Mouse (Mus musculus): ENCODE results near the gene Pam. TPM values are rescaled to one million over a fixed set of nuclear protein-coding genes. Genes with fewer than 3 reads are reported as not detected.

The Pam gene
- polyA plus RNA-seq, 1 experiment from 2014 or later: 65.9 TPM

DNA sequence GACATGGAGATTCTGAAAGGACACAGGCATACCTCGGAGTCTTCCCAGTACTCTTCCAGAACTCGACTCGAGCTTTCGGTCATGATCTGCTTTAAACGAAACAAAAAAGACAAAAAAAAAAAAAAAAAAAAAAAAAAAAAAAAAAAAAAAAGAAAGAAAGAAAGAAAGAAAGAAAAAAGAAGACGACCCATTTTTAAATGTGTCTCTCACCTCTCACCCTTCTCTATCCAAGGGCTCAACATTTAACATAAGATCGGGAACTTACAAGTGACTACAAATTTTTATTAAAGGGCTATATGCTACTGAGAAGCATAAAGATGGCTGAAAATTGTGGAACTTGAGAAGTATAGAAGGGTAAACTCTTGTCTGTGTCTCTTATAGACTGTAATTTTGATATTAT, 272.5 kb downstream of the Pam start:
- peaks cover 4% of the 10 kb centered on the region; the same call in 1 of the 2 replicates for H3K36me3 ChIP-seq (ENCODE audit: control insufficient read depth, insufficient read depth)
- no peaks in the 10 kb centered on the region for H3K9me3 ChIP-seq (ENCODE audit: control insufficient read depth)
- H3K27me3 ChIP-seq (replicated peaks; ENCODE audit: control insufficient read depth, insufficient read depth, low read length): no peaks in the 10 kb centered on the region
- no peak overlapping the region for H3K9ac ChIP-seq (ENCODE audit: low read depth, low read length)
- 94% methylated on average over 7 of the region's 7 CpGs for WGBS
- H3K27ac ChIP-seq (ENCODE audit: low read depth, low read length): no peak overlapping the region
- H3K4me1 ChIP-seq (replicated peaks; ENCODE audit: control insufficient read depth, insufficient read depth, low read length): no peaks in the 10 kb centered on the region
- no peak for ATAC-seq
- TF ChIP-seq CTCF (IDR thresholded peaks at IDR 0.05; ENCODE audit: low read depth): no peak
- no peak overlapping the region for H3K4me2 ChIP-seq (replicated peaks; ENCODE audit: low read depth)
- no peak overlapping the region for H3K4me3 ChIP-seq (ENCODE audit: low read depth, low read length)

DNA sequence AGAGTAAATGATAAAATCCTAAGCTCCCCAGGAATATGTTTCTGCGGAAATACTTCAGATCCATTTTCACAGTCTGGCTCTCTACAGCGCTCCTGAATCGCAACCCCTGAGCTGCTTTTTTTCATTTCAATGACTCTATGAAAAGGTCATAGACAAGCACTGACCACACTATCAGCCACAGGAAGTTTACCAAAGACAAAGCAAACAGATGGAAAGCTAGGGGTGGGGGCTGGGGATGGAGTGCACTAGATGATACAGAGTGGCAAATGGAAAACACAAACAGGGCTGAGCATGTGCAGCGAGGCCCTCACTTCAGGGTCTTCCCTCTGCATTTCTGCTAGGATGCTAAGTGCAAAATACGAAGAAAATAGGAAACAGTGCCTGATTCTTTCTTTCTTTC, 273.2 kb downstream of the Pam start:
- Histone ChIP-seq H3K9me3 (ENCODE audit: control insufficient read depth) (no peaks in the 10 kb centered on the region), H3K27ac (ENCODE audit: low read depth, low read length) (no peak overlapping the region), H3K4me3 (ENCODE audit: low read depth, low read length) (no peak overlapping the region), H3K4me2 (replicated peaks; ENCODE audit: low read depth) (no peak overlapping the region), H3K4me1 (replicated peaks; ENCODE audit: control insufficient read depth, insufficient read depth, low read length) (no peaks in the 10 kb centered on the region), H3K36me3 (ENCODE audit: control insufficient read depth, insufficient read depth) (peaks cover 4% of the 10 kb centered on the region; the same call in 1 of the 2 replicates), H3K9ac (ENCODE audit: low read depth, low read length) (no peak overlapping the region), H3K27me3 (replicated peaks; ENCODE audit: control insufficient read depth, insufficient read depth, low read length) (no peaks in the 10 kb centered on the region)
- ATAC-seq: no peak
- 73% methylated on average over 5 of the region's 5 CpGs for WGBS
- no peak for TF ChIP-seq CTCF (IDR thresholded peaks at IDR 0.05; ENCODE audit: low read depth)

DNA sequence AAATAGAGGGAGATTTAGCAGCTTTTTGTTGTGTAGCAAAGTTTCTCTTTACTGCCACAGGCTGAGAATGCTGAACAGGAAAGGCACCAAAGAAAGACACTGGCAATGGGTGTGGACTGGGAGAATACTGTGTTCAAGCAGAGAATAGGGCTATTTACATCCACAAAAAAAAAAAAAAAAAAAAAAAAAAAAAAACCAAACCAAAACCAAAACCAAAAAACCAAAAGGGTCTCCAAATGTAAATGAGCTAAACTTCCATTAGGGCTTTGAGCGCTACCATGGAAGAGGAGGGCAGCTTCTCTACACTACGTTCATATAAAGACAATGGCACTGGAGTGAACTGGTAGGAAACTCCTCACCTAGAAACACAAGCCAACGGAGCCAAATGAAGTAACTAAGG, 274.2 kb downstream of the Pam start:
- H3K36me3 ChIP-seq (ENCODE audit: control insufficient read depth, insufficient read depth): no peaks in the 10 kb centered on the region; the same call in 1 of the 2 replicates
- no peaks in the 10 kb centered on the region for H3K27me3 ChIP-seq (replicated peaks; ENCODE audit: control insufficient read depth, insufficient read depth, low read length)
- ATAC-seq: no peak
- no peak overlapping the region for H3K4me2 ChIP-seq (replicated peaks; ENCODE audit: low read depth)
- H3K9me3 ChIP-seq (ENCODE audit: control insufficient read depth): no peaks in the 10 kb centered on the region
- no peak overlapping the region for H3K4me3 ChIP-seq (ENCODE audit: low read depth, low read length)
- no peak overlapping the region for H3K27ac ChIP-seq (ENCODE audit: low read depth, low read length)
- no peak for TF ChIP-seq CTCF (IDR thresholded peaks at IDR 0.05; ENCODE audit: low read depth)
- H3K4me1 ChIP-seq (replicated peaks; ENCODE audit: control insufficient read depth, insufficient read depth, low read length): no peaks in the 10 kb centered on the region
- H3K9ac ChIP-seq (ENCODE audit: low read depth, low read length): no peak overlapping the region
- 95% methylated on average over 3 of the region's 3 CpGs for WGBS

DNA sequence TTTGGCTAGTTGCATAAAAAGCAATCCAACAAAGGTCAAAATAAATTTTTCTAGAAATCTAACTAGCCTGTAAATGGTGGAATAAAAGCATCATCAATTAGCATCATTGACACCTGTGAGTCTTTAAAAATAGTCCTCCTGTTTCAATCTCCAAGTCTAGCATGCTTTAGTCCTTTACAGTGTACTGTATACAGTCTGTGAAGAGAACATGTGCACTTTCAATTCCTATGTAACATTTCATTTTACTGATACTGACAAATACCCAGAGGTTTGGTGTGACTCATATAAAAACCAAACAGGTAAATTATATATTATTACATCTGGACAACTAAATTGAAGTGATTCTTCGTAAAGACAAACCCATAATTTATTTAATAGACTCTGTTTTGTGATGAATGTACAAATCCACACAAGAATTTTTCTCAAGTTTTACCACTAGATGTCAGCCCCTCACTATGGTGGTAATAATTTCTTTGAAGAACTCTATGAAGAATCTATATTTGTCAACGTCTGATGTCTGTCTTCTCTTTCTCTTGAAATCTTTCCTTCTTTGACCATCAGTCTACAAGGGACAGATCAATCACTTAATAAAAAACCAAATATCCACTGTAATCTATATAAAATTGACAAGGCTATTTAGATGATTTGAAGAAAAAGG, 286.1 kb downstream of the Pam start:
- Histone ChIP-seq H3K4me1 (replicated peaks; ENCODE audit: control insufficient read depth, insufficient read depth, low read length) (no peaks in the 10 kb centered on the region), H3K27me3 (replicated peaks; ENCODE audit: control insufficient read depth, insufficient read depth, low read length) (no peaks in the 10 kb centered on the region), H3K4me3 (ENCODE audit: low read depth, low read length) (no peak overlapping the region), H3K4me2 (replicated peaks; ENCODE audit: low read depth) (no peak overlapping the region), H3K9ac (ENCODE audit: low read depth, low read length) (no peak overlapping the region), H3K9me3 (ENCODE audit: control insufficient read depth) (no peaks in the 10 kb centered on the region), H3K36me3 (ENCODE audit: control insufficient read depth, insufficient read depth) (no peaks in the 10 kb centered on the region), H3K27ac (ENCODE audit: low read depth, low read length) (no peak overlapping the region)
- no peak for ATAC-seq
- WGBS: 31% methylated on average over 2 of the region's 2 CpGs
- TF ChIP-seq CTCF (IDR thresholded peaks at IDR 0.05; ENCODE audit: low read depth): peak; percentile 81

DNA sequence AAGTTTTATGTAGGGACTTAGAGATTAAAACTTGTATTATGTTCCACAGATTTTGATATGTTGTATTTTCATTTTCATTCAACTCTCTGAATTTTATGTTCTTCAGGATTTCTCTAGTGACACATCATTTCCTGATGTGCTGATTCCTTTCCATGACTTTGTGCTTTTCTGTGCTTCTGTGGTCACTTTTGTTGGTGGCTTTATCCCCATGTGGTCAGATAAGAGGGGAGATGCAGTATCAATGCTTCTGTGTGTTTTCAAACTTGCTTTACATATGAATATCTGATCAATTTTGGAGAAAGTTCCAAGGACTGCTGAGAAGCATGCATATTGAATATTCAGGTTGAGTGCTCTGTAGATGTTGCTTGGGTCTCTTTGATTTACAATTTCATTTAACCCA, 290.9 kb downstream of the Pam start:
- no peak overlapping the region for H3K4me2 ChIP-seq (replicated peaks; ENCODE audit: low read depth)
- H3K36me3 ChIP-seq (ENCODE audit: control insufficient read depth, insufficient read depth): no peaks in the 10 kb centered on the region
- ATAC-seq: no peak
- no peaks in the 10 kb centered on the region for H3K9me3 ChIP-seq (ENCODE audit: control insufficient read depth)
- H3K9ac ChIP-seq (ENCODE audit: low read depth, low read length): no peak overlapping the region
- H3K4me1 ChIP-seq (replicated peaks; ENCODE audit: control insufficient read depth, insufficient read depth, low read length): no peaks in the 10 kb centered on the region
- H3K4me3 ChIP-seq (ENCODE audit: low read depth, low read length): no peak overlapping the region
- H3K27ac ChIP-seq (ENCODE audit: low read depth, low read length): no peak overlapping the region
- no peaks in the 10 kb centered on the region for H3K27me3 ChIP-seq (replicated peaks; ENCODE audit: control insufficient read depth, insufficient read depth, low read length)
- TF ChIP-seq CTCF (IDR thresholded peaks at IDR 0.05; ENCODE audit: low read depth): no peak

DNA sequence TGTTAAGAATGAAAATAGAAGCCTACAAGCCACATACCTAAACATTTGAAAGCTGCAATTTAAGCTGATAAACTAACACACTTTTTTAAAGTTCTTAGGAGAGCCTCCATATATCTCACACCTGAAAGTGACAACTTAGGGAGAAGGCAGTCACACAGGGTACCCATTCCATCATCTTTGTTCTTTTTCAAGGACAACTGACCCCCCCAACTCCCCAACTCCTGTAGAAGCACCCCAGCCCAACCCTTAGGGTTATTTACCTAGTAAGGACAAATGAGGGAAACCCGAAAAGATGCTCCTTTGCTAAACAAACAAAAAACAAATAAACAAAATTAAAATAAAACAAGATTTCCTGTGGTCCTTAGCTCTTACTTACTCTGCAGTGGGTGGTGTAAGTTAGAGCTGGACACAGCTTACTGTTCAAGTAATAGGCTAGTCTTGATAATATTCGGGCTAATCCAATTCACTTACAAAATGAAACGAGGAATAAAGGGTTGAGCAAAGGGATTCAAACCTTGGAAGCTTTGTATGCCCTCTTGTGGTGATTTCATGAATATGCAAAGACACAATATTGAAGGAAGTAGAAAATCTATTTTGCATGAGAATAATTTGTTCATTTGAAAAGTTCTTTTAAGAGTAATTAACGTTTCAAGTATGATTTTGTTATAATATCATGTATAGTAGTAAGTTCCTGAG, 293.1 kb downstream of the Pam start:
- H3K4me2 ChIP-seq (replicated peaks; ENCODE audit: low read depth): 0 out of 2 replicates have a peak overlapping the region, but pooled peaks have one; percentile 30
- no peaks in the 10 kb centered on the region for H3K9me3 ChIP-seq (ENCODE audit: control insufficient read depth)
- no peak overlapping the region for H3K9ac ChIP-seq (ENCODE audit: low read depth, low read length)
- 40% methylated on average over 4 of the region's 4 CpGs for WGBS
- H3K27me3 ChIP-seq (replicated peaks; ENCODE audit: control insufficient read depth, insufficient read depth, low read length): no peaks in the 10 kb centered on the region
- H3K4me3 ChIP-seq (ENCODE audit: low read depth, low read length): no peak overlapping the region
- H3K27ac ChIP-seq (ENCODE audit: low read depth, low read length): no peak overlapping the region
- no peaks in the 10 kb centered on the region for H3K4me1 ChIP-seq (replicated peaks; ENCODE audit: control insufficient read depth, insufficient read depth, low read length)
- peak; percentile 74 for TF ChIP-seq CTCF (IDR thresholded peaks at IDR 0.05; ENCODE audit: low read depth)
- H3K36me3 ChIP-seq (ENCODE audit: control insufficient read depth, insufficient read depth): no peaks in the 10 kb centered on the region
- no peak for ATAC-seq
